Comparison of ENCODE assay signal across 8 mouse cellular contexts in the genomic region with DNA sequence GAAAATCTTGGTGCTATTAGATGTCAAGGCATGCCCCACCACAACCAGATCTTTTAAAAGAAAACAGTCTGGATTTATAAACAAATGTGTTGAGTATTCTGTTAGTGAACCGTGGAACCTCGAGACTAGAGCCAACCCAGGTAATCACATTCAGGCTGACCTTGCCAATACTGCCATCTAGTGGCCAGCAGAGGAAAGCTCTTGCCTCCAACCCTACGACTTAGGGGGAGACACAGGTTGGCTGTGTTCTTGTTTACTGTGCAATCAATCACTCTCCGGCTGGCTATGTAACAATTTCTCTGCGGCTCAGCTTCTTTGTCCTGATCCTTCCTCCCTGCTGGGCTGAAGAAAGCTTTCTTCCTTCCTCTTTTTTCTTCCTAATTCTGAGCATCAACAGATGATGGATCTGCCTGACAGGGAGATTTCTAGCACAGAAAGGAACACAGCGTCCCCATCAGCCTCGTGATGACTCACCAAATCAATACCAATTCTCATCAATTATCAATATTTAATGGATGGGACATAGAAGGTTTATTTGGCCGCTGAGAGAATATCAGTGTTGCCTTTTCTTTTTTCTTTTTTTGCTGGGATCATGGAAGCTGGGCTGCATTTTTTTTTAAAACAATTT. TPM values are rescaled to one million over a fixed set of nuclear protein-coding genes. Genes with fewer than 3 reads are reported as not detected.
DNase-seq lines count a peak whose midpoint lies in the region; ATAC-seq and TF ChIP-seq lines count a peak whose summit lies in the region.

No protein-coding gene starts in this region.

- no peaks in the 10 kb centered on the region for H3K36me3 ChIP-seq in heart, adult 2 months (ENCODE audit: control insufficient read depth, insufficient read depth, low read length)
- no peaks in the 10 kb centered on the region for H3K36me3 ChIP-seq in heart, embryonic 12.5 days
- H3K36me3 ChIP-seq in forebrain, embryonic 13.5 days (ENCODE audit: poor library complexity, severe bottlenecking), result no peaks in the 10 kb centered on the region
- H3K36me3 ChIP-seq in midbrain, embryonic 13.5 days, result no peaks in the 10 kb centered on the region

- H3K4me3 ChIP-seq in heart, adult 2 months, result no peak overlapping the region
- H3K4me3 ChIP-seq in heart, embryonic 12.5 days, result no peak overlapping the region
- no peak overlapping the region for H3K4me3 ChIP-seq in forebrain, embryonic 13.5 days
- no peak overlapping the region for H3K4me3 ChIP-seq in midbrain, embryonic 13.5 days (replicated peaks)

- 0 out of 2 replicates have a peak, but pooled peaks have one; percentile 68 for TF ChIP-seq EP300 in heart, adult 2 months (IDR thresholded peaks at IDR 0.05; ENCODE audit: insufficient read depth, low read depth, low read length)

- ATAC-seq in heart, embryonic 12.5 days (ENCODE audit: insufficient number of reproducible peaks, low FRiP score), result no peak; the same call in 1 of the 2 replicates
- peak; percentile 91 for ATAC-seq in forebrain, embryonic 13.5 days
- ATAC-seq in midbrain, embryonic 13.5 days, result peak; percentile 81

- peak overlapping the region; percentile 26; the same call in 1 of the 2 replicates for H3K27ac ChIP-seq in heart, adult 2 months
- H3K27ac ChIP-seq in heart, embryonic 12.5 days (ENCODE audit: poor library complexity, severe bottlenecking), result no peak overlapping the region
- H3K27ac ChIP-seq in forebrain, embryonic 13.5 days, result no peak overlapping the region
- 0 out of 2 replicates have a peak overlapping the region, but pooled peaks have one; percentile 7 for H3K27ac ChIP-seq in midbrain, embryonic 13.5 days

- peak; percentile 59 to 62 for DNase-seq in heart, adult 2 months
- peak; percentile 63 for DNase-seq in cerebellum, adult 11 months
- peak; percentile 64 for DNase-seq in hindlimb bud, embryonic 11.5 days (ENCODE audit: extremely low spot score, low read depth, low spot score)
- DNase-seq in left cerebral cortex, postnatal 14 days (ENCODE audit: low spot score in 2 of 2), result peak; percentile 66 to 67
- peak; percentile 22 to 61 for DNase-seq in spleen, postnatal 10 days (ENCODE audit: low spot score in 2 of 2)

- 13% methylated on average over 8 of the region's 8 CpGs for WGBS in heart, adult 2 months
- WGBS in heart, embryonic 12.5 days, result 11% methylated on average over 8 of the region's 8 CpGs
- 10% methylated on average over 8 of the region's 8 CpGs for WGBS in forebrain, embryonic 13.5 days
- 17% methylated on average over 8 of the region's 8 CpGs for WGBS in midbrain, embryonic 13.5 days

- H3K4me2 ChIP-seq in heart, embryonic 12.5 days, result no peak overlapping the region
- H3K4me2 ChIP-seq in forebrain, embryonic 13.5 days, result no peak overlapping the region
- H3K4me2 ChIP-seq in midbrain, embryonic 13.5 days (replicated peaks), result no peak overlapping the region

- no peaks in the 10 kb centered on the region for H3K79me2 ChIP-seq in heart, adult 2 months (replicated peaks; ENCODE audit: control insufficient read depth, insufficient read depth, low read length)

- no peak for TF ChIP-seq POLR2A in heart, adult 2 months (IDR thresholded peaks at IDR 0.05; ENCODE audit: insufficient read depth, low read depth, low read length)

- H3K27me3 ChIP-seq in heart, adult 2 months (ENCODE audit: control insufficient read depth, insufficient read depth, low read length), result no peaks in the 10 kb centered on the region
- no peaks in the 10 kb centered on the region; the same call in 1 of the 2 replicates for H3K27me3 ChIP-seq in heart, embryonic 12.5 days (replicated peaks)
- H3K27me3 ChIP-seq in forebrain, embryonic 13.5 days, result 0 out of 2 replicates have a peak, but pooled peaks cover 4% of the 10 kb centered on the region
- no peaks in the 10 kb centered on the region for H3K27me3 ChIP-seq in midbrain, embryonic 13.5 days

- no peak; the same call in 1 of the 2 replicates for TF ChIP-seq CTCF in heart, adult 2 months (IDR thresholded peaks at IDR 0.05)

- intact Hi-C loops in heart, adult 2 months (cut with DNase I), result loop anchor here (1.0 kb wide), 2 partner anchors 45 to 210 kb away; no protein-coding TSS in a partner anchor
- intact Hi-C loops in left cerebral cortex, postnatal 14 days (cut with DNase I), result loop anchor here (10.0 kb wide), 1 partner anchor 260 kb away; no protein-coding TSS in a partner anchor

- H3K9me3 ChIP-seq in heart, embryonic 12.5 days (replicated peaks), result no peaks in the 10 kb centered on the region
- H3K9me3 ChIP-seq in forebrain, embryonic 13.5 days (replicated peaks), result no peaks in the 10 kb centered on the region
- H3K9me3 ChIP-seq in midbrain, embryonic 13.5 days, result no peaks in the 10 kb centered on the region

- peaks cover 4% of the 10 kb centered on the region; the same call in 1 of the 2 replicates for H3K4me1 ChIP-seq in heart, adult 2 months (ENCODE audit: control insufficient read depth, insufficient read depth, low read length)
- H3K4me1 ChIP-seq in heart, embryonic 12.5 days (replicated peaks), result peaks cover 10% of the 10 kb centered on the region
- H3K4me1 ChIP-seq in forebrain, embryonic 13.5 days, result peaks cover 9% of the 10 kb centered on the region; the same call in 1 of the 2 replicates
- H3K4me1 ChIP-seq in midbrain, embryonic 13.5 days (replicated peaks), result peaks cover 15% of the 10 kb centered on the region

- H3K9ac ChIP-seq in heart, adult 2 months (ENCODE audit: low read depth, low read length), result no peak overlapping the region
- no peak overlapping the region for H3K9ac ChIP-seq in heart, embryonic 12.5 days
- H3K9ac ChIP-seq in forebrain, embryonic 13.5 days, result no peak overlapping the region; the same call in 1 of the 2 replicates
- H3K9ac ChIP-seq in midbrain, embryonic 13.5 days (replicated peaks), result 0 out of 2 replicates have a peak overlapping the region, but pooled peaks have one; percentile 36

RNA-seq across cellular contexts. Expression of a gene that starts 26.4 kb away (rescaled TPM):
- total RNA-seq in heart, adult 2 months (2021), result 10 to 100 TPM; 32.4 to 41.5 TPM
- polyA plus RNA-seq in heart, adult 2 months (2012; rRNA removed), result 10.7 and 23.3 TPM in 2 replicates
- 1.4 and 1.7 TPM in 2 replicates for polyA plus RNA-seq in heart, embryonic 12.5 days (2016; fragmentation: Nextera tagmentation; extraction: Ambion mirVana)
- polyA plus RNA-seq in forebrain, embryonic 13.5 days (2015; fragmentation: Nextera tagmentation; extraction: Ambion mirVana), result 0.63 and 1.1 TPM in 2 replicates
- total RNA-seq in left cerebral cortex, postnatal 14 days (2021), result 10 to 100 TPM; 37.9 to 51.9 TPM
- 1.5 and 1.6 TPM in 2 replicates for polyA plus RNA-seq in midbrain, embryonic 13.5 days (2015; fragmentation: Nextera tagmentation; extraction: Ambion mirVana)

Comparison
In these comparisons a context has a peak if more than half of its experiments do, and no peak if none do; other contexts are left out.
1. H3K27ac ChIP-seq: peak in heart, adult 2 months (single experiment) and midbrain, embryonic 13.5 days (single experiment); none in heart, embryonic 12.5 days (single experiment) and forebrain, embryonic 13.5 days (single experiment).
2. Peak in every context shown above with its lines, with median percentiles within 50 percentile points of each other: DNase-seq.